Mouse (Mus musculus): Measurements from ENCODE around the gene Slc35f4.
"Not testable (repeated sequence)": the region's sequence is repeated elsewhere in the genome, so short reads cannot be mapped to it uniquely, and the experiment has no call there.

Gene Slc35f4

DNA sequence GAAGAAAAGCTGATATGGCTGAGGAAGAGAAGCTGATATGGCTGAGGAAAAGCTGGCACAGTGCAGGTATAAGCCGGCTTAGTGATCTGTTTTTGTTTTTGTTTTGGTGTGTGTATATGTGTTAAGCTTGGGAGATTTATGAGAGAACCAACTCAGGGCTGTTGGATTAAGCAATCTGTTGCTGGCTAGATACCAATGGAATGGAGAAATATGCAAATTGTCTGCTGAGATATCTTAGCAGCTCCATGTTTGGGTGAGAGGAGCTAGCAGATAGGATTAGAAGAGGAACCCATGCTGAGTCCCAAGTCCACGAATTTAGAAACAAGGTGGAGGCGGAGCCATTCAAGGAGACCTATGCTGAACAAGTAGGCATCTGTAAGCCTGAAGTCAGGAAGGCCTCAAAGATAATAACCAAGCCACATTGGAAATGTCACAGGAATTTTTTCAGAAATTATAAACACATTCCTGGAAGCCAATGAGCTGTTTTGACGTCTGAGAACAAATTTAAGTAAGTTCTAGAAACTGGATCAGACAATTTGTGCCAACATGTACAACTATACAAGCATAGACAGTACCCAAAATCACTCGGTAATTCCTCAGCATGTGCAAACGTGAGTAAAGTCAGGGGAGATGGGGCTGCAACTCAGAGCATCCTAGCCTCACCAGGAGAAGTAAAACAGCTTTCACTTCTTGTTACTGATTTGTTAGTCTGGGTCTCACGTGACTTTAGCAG, 177.5 kb downstream of the Slc35f4 start:
- DNase-seq, result no peak

DNA sequence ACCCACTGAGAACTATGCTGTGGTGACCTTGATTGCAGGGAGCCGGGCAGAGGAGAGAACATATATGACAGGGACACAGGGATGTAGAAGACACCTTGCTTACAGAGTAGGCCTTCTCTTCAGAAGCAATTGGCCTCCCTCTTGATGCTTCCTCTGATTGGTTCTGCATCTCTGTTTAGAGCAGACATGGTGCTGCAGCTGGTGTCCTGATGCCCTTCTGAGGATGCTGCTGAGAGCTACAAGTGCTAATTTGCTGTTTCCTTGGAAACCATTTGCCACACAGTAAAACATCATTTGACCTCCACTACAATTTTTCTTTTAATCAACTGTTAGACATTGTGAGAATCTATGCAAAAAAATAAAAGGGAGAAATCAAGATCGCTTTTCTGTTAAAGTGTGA, 180.0 kb downstream of the Slc35f4 start:
- no peak for DNase-seq

DNA sequence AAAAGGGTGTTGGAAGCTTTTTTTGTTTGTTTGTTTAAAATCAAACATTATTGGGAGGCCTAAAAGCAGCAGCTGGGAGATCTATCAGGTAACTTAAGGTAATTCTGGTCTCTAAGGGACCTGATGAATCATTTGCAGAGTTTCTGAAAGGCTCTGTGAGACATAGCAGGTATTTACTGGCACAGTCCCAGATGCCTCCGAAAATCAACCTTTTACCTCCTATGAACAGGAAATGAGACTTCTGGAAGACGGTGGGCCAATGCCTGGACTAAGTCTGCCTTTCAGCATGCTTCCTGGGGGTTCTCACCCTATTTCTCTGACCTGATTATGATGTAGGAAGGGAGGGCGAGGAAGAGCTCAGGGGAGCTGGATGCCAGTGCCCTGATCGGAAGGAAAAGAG, 188.8 kb downstream of the Slc35f4 start:
- no peak for DNase-seq

DNA sequence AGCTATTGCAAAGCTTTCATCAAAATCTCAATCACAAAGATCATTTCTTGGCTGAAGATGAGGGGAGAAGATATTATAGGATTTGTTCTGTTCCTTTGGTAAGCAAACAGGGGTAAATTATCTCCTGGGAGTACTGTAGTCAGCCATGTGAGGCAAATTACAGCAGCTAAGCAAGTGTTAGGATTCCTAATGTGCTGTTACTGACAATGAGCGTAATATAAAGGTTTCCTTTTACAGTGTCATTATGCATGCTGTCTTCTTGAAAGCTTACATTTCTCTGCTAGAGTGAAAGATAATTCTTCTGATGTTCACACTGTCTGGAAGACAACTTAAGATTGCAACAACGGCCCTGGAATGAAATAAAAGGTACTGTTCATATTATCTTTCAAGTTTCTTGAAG, 192.0 kb downstream of the Slc35f4 start:
- no peak for DNase-seq

DNA sequence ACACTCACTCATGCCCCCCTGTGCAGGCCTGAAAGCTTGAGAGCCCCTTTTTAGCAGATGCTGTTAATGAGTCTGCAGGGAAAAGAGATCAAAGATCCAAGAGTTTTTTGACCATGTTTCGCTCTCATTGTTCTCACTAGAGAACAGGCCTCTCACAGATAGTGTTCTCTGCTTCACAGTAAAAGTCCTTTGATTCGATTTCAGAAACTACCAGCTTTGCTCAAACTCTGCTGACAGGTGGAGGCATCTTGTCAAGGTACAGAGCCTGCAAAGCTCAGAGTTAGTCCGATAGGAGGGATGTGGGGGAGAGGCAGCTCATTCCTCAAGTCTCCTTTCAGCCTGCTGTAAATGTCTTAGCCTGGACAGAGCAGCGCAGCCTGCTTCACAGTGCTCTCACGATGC, 209.4 kb downstream of the Slc35f4 start:
- no peak for DNase-seq

DNA sequence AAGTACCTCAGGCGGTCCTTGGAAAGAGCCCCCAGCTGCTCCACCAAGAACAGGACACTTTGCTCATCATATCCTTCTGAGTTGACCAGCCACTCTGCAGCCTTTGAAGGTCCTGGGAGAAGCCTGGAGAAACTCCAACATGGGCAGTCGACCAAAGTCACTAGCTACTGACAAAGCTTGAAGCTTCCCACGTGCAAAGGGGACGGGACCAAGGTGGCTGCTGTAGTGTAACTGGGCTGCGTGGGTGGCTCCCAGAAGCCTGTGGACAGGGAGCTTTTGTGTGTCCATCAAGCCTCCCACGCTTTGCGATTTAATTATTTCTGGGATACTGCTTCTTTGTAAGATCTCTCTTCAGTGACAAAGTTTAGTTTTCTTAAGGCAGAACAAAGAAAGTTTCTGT, 211.9 kb downstream of the Slc35f4 start:
- DNase-seq, result peak; percentile 13

DNA sequence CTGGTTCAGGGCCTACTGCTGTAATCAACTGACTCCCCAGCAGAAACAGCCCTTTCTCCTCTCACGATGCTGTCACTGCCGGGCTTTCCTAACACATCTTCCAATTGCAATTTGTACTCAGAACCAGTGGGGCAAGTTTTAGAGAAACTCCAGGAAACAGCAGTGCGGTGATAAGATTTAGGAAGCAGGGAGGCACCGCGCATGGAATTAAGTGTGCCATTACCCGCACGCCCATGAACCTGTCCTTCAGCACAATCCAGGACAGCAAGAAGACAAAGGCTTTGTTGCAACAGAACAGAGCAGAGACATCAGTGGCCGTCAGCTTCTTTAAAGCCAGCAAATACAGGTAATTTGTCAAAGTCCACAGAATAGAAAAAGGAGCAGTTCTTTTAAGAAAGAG, 212.5 kb downstream of the Slc35f4 start:
- DNase-seq, result no peak

DNA sequence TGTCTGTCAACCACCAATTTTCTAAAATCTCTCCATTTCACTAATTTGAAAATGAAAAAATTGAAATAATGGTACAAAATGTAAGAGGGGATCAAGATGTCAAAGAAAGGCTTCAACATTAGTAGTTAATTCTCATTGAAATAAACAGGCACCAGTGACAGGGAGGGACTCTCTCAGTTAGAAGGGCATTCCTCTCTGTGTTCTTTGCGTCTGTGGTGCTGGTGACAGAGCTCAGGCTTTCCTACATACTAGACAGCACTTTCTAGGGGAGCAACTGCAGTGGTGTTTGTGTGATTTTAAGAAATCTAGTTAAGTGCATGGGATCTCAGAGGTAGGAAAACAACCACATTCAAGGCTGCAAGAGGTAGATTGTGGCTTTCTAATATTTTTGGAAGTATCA, 214.3 kb downstream of the Slc35f4 start:
- no peak for DNase-seq

DNA sequence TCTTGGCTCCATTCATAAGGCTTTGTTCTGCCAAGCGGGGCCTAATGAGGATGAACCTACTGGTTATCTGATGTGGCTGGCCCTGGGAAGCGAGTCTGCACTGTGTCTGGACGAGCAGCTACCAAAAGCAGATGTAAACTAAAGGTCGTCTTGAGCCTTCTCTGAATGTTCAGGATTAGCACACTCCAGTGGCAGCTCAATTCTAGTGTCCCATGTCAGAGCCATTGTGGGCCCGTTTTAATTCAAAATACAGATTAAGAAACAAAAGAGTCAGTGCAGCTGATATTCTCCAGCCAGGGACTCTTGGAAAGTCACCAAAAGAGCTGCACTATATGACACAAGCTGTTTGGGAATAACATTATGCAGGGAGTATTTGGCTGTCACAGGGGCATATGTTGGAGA, 214.8 kb downstream of the Slc35f4 start:
- peak; percentile 37 for DNase-seq

DNA sequence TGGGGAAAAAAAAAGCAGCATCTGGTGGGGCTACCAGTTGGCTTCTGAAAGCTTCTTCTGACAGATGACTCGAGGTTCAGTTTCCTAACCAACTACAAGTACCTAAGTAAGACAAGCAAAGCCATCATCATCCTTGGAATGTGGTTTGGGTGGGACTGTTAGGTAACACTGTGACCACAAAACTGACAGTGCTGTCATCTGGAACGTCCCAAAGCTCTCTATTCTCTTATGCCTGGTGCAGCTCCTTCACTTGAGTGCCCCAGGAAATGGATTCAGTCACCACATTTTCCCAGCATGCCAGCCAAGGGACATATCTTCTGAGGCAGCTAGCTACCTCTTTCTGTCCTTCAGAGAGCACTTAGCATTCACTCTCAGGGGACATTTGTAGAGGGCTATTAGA, 216.2 kb downstream of the Slc35f4 start:
- no peak for DNase-seq

DNA sequence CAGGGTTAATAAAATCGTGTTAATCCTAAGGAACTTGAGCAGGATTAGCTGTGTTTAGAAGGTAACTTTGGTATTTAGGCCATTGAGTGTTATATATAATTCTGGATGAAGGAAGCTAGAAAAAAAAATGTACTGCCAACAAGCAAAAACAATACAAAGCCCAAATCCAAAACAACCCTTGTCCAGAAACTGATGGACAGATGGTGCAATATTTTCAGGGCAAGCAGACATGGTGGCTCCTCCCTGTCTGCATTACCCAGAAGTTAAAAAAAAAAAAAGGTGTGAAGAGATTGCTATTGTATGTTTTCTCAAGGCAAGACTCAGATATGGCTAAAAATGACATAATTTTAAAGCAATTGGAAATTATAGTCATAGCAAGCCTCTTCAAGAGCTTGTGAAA, 217.3 kb downstream of the Slc35f4 start:
- DNase-seq, result peak; percentile 80

DNA sequence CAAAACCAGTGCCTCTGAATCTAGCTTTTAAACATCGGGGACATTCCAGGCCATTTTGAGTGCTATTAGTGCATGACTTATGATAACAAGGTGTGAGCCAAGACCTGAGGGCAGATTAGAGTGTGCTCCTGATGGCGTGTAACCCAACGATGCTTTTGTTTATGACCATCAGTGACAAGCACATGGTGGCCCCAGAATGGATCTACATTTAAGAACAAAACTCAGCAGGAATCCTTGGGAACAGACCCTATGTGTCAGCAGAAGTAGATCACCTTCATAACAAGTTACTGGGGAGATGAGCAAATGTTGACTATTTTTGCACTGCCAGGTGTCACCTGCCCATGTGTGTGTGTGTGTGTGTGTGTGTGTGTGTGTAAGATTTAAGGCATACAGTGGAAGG, 218.0 kb downstream of the Slc35f4 start:
- peak; percentile 57 for DNase-seq

DNA sequence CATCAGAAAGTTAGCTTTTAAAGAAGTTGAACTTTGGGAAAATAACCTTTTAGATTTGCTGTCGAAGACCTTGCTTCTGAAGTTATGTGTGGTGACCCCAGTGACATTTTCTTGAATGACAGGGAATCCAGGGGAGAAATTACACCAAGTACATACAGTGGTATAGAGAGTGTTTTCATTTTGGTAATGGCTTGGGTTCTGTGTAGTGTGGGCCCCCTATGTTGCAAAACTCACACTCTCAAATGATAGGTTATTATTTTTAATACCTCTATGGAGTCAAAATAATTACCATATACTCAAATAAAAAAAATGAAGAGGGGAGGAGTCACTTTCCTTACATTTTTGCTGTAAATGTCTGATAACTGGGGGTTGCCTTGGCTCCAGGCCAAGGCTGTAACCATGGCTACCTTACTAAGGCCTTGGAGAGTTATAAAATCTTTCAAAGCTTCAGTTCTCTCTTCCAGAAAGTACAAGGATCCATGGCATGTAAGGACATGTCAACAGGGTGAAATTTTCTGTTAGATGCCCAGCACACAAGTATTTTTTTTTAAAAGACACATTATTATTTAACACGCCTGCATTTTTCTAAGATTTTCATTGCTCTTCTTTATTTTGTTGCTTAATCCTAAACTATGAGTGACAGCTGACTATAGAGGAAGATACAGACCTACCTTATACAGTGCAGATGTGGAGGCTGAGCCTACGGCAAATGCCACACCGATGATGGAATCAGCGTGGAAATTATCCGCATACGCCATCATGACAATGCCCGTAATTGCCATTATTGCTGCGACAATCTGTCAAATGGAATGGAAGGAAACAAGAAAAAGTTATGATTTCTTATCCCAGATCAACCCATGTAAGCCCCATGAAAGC, 220.1 kb downstream of the Slc35f4 start:
- DNase-seq, result no peak

DNA sequence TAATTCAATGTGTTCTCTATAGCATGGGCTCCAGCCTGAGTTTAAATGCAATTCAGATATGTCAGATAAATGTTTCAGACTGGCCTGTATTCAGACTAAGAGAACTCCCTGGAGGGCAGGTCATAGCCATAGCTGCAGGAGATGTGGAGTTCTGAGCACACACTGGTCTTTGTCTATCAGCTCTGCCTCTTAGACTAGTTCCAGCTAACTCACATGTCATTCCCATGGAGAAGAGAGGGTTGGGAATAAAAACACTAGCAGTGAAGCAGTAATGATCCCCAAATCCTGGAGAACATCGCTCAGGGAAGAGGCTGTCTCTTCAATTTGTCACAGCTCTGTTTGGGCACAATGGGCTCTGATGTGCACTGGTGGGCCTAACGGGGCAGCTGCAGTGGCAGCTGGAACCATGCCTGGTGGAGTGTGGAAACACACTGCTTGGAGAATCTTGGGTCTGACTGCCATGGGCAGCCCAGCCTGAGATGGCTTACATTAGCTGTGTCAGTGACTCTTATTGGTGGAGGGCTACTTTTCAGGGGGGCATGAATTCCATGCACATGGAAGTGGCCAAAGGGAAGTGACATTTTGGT, 223.5 kb downstream of the Slc35f4 start:
- no peak for DNase-seq

DNA sequence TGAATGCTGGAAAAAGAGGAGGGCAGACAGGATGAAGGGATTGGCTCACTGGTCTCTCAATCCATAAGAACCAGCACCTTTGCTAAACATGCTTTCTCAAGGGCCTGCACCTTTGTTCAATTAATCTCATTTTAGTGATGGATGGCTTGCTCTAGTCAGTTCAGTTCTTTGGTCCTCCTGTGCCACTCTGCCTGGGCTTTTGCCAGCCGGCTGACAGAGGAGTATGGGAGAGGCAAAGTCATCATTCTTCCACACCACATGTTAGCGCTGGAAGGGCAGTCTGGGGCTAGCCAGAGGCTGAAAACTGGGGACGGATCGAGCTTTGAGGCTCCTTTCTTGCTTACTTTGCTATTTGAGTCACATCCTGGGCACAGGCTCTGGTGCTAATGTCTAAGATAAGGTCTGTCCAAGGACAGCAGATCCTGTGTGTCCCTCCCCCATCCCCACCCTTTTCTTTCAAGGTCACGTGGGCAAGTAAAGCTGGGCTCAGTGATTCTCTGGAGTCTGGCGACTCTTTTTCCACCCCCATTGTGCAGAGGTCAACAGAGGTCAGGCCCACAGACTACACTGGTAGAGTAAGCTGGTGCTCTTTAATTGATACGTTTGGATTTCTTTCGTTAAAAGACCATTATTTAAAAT, 224.7 kb downstream of the Slc35f4 start:
- no peak for DNase-seq

DNA sequence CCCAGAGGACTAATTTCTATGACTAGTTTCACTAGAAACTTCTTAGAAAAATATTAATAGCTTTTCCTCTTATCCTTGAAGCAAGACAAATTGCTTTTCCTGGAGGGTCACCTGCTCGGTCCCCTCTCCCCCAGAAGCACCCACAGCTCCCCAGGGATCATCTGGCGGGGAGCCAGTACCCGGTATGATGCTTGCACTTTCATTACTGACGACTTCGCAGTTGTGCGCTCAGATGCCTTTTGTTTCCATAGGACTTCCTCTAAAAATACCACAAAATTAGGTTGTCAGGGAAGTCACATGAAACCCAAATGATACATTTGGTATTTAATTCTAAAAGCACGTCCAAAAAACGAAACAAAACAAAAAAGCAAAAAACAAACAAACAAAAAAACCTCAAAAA, 225.5 kb downstream of the Slc35f4 start:
- DNase-seq, result no peak

DNA sequence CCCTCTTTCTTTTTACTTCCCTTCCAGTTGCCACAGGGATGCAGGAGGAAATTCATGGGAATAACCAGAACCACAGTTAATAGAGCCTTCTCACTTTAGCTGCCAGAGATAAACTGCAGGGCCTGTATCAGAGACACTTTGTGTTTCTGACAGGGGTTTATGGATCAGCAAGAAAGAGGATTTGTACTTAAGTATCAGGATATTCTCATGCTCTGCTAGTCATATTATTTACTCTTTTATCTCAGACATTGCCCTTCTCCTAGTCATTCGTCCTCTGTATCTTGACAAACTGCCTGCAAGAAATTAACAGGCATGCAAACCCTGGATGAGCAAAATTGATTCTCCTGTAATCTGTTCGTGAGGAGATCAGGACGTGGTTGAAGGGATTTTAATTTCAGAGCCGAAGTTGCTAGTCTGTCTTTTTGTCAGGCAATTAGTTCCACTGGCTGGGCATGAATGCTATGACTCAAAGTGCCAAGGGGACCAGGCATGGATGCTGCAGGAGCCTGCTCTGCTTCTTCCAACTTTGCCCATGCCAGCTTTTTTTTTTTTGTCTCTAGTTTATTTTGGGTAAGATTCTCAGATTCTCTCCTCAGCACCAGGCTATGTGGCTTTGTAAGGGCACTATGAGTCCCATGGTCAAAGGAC, 231.9 kb downstream of the Slc35f4 start:
- DNase-seq, result peak; percentile 15

DNA sequence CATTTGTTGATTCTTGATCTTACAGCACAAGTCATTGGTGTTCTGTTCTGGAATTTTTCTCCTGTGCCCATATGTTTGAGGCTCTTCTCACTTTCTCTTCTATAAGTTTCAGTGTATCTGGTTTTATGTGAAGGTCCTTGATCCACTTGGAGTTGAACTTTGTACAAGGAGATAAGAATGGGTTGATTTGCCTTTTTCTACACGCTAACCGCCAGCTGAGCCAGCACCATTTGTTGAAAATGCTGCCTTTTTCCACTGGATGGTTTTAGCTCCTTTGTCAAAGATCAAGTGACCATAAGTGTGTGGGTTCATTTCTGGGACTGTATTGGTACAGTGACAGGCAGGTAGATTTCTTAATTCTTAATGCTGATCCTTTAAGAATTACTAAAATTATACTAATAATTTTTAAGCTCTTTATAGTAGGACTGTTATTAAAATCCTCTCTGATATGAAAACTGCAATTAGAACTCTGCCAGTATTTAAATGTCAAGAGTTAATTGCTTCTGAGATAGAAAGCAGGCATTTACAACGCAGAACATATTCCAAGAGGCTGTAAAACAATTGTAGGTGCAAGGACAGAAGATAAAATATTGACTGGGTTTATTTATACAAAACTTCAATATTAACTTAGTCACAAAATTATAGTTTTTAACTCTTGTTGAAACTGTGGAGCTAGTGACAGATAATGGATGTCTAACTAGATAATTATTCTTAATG, 235.7 kb downstream of the Slc35f4 start:
- DNase-seq, result no peak

DNA sequence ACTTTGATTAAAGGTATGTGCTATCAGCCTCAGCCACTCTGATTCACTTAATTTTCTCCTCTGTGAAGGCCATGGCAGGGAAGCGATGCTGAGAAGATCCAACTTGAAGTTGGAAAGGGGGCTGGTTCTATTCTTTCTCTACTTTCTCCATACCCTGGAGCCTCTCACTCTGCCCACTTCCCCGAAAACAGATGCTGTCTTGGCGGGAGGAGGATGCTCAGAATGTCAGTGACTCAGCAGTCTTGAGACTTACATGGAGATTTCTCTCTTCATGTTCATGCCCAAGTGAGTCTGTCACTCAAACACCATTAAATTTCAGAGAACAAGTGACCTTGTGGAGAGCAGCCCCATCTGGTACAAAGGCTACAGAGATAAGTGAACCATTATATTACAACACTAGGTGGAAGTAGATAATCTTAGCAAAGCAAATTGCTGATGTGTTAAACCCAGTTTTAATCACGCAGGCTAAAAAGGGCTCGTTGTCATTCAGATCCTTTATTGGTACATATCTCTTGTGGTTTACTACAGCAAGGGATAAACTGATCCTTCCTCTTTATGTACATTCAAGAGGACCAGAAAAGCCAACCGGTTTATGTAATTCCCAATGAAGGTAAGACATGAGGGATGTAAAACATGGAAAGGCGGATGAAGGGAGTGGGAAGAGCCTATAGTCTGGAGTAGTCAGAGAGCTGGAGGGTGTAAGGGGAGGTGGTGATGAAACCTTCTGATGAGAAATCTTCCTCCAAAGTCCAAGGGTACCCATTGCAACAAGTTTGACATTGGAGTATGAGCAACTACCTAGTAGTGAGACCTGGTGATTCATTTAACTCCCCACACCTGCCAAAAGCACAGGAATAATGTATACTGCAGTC, 241.8 kb downstream of the Slc35f4 start:
- no peak for DNase-seq

DNA sequence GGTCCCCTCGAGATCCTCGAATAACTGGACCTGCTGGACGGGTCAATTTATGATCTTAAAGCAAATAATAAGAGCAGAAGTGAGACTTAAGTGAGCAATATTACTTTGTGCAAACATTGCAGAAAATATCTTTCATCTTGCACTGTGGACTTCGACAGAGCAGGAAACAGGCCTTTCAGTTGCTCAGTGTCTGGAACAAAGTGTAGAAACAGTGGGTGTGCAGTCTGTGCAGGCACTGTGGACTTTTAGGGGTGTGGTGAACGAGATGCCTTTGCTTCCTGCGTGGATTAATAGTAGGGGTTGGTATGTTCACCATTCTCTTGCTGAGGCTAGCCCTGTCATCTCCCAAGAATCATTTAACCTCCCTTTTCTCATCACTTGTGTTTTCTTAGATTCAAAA, 247.0 kb downstream of the Slc35f4 start:
- DNase-seq, result no peak

DNA sequence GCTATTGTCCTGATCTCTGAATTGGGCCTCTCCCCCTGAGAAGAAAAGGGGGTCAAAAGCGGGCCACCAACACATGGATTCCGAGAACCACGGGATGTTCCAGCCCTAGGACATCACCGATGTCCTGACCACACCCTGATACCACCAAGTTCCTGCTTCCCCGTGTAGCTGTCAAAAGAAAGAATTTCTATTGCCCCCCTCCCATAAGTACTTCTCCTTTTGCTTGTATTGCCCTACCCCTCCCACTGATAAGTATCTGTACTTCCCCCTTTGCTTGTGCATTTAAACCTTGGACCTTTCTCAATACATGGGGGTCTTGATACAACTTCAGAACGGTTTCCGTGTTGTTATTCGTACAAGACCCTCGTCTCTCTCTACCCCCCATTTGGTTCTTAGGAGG, 247.4 kb downstream of the Slc35f4 start:
- not testable (repeated sequence) for DNase-seq

All from cerebellum, adult 9-10 months (tissue).